Mouse (Mus musculus) Patski (cell line): Measurements from ENCODE around the gene Bag5. TPM values are rescaled to one million over a fixed set of nuclear protein-coding genes. Genes with fewer than 3 reads are reported as not detected.
"Not testable (repeated sequence)": the region's sequence is repeated elsewhere in the genome, so short reads cannot be mapped to it uniquely, and the experiment has no call there.

Experiments
- ATAC-seq: fragments of 100-300 bp; one replicate; pipeline ENCODE4 v1.8.0; 2021
- CTCF ChIA-PET: fragments of 350-600 bp; sonication (Branson Sonifier 250); formaldehyde crosslinking; loops from one replicate; lab custom pipeline; 2022; ENCODE audit warnings: inconsistent platforms; lab: Charles Lee
- POLR2A ChIA-PET: fragments of 350-600 bp; sonication (Branson Sonifier 250); formaldehyde crosslinking; loops from one replicate; lab custom pipeline; 2022; ENCODE audit warnings: antibody characterized with exemption, inconsistent platforms; lab: Charles Lee
- DNase-seq: peaks from one replicate; pipeline ENCODE4 v3.0.0-alpha.2; 2011; ENCODE audit warnings: low read depth, low spot score
- H3K27me3 ChIP-seq: fragments of 371-371 bp; one replicate; pipeline ENCODE4 v1.5.1; 2021
- CTCF ChIP-seq: fragments of 100-300 bp; IDR thresholded peaks from one replicate; pipeline ENCODE4 v1.5.1; 2021
- in situ Hi-C: fragments of 300-500 bp; cut with MboI; formaldehyde crosslinking; loops from 3 replicates; pipeline ENCODE4 v1.11.1; 2018; ENCODE audit warnings: low pct_unique_long_range_greater_than_20kb, mixed read lengths
- polyA plus RNA-seq: library from polyadenylated mRNA; unstranded; gene quantifications from one replicate; pipeline ENCODE4 v1.2.3, GENCODE M21; 2021

The Bag5 gene
- polyA plus RNA-seq, 1 experiment from 2014 or later, result 40.1 TPM

- DNase-seq (no peak), ATAC-seq (no peak)
- TF ChIP-seq CTCF, result no peak
- no peaks in the 10 kb centered on the region for H3K27me3 ChIP-seq
- in situ Hi-C loops, result no loop called here
- ChIA-PET CTCF (no interaction called here), POLR2A (no interaction called here)
These were observed 40.3 kb upstream of the Bag5 start for GRCm38 (mm10) chr12:111753347-111753746.

- DNase-seq (no peak), ATAC-seq (no peak)
- CTCF ChIA-PET, result no interaction called here
- in situ Hi-C loops, result no loop called here
- POLR2A ChIA-PET, result no interaction called here
- TF ChIP-seq CTCF, result no peak
- no peaks in the 10 kb centered on the region for H3K27me3 ChIP-seq
These were observed 39.4 kb upstream of the Bag5 start for GRCm38 (mm10) chr12:111752491-111752890.

GRCm38 (mm10) chr12:111750739-111751138 lies 37.7 kb upstream of the Bag5 start:
- POLR2A ChIA-PET, result no interaction called here
- H3K27me3 ChIP-seq, result no peaks in the 10 kb centered on the region
- CTCF ChIA-PET, result no interaction called here
- no peak for TF ChIP-seq CTCF
- in situ Hi-C loops, result no loop called here
- ATAC-seq (no peak), DNase-seq (no peak)

GRCm38 (mm10) chr12:111747421-111747820 lies 34.4 kb upstream of the Bag5 start:
- TF ChIP-seq CTCF, result no peak
- no peak for DNase-seq
- ATAC-seq, result no peak
- CTCF ChIA-PET, result interaction anchor here (1.4 kb wide), 1 partner anchor 8 kb away, joined by 6 read pairs; no protein-coding TSS in a partner anchor
- no peaks in the 10 kb centered on the region for H3K27me3 ChIP-seq
- POLR2A ChIA-PET, result no interaction called here
- in situ Hi-C loops, result no loop called here

DNA sequence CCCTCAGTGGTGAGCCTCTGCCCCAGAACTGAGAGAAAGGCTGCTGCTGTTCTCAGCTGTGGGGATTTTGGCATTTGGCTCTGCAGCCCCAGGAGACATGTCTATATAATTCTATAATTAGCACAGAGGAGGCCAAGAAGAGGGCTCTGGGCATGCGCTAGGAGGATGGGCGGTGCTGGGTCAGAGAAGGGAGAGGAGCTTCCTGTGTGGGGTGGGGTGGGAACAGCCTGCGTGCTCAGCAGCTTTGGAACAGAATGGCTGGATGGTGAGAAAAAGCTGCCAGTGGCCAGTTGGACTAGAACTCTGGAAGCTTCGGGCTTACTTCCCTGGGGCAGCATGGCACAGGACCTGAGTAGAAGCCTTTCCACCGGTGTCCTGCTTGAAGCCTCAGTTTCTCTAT lies 33.0 kb upstream of the Bag5 start:
- ATAC-seq (no peak), DNase-seq (no peak)
- no peak for TF ChIP-seq CTCF
- in situ Hi-C loops, result no loop called here
- ChIA-PET POLR2A (no interaction called here), CTCF (no interaction called here)
- H3K27me3 ChIP-seq, result no peaks in the 10 kb centered on the region

GRCm38 (mm10) chr12:111745274-111745673 lies 32.2 kb upstream of the Bag5 start:
- in situ Hi-C loops, result no loop called here
- no peak for TF ChIP-seq CTCF

DNA sequence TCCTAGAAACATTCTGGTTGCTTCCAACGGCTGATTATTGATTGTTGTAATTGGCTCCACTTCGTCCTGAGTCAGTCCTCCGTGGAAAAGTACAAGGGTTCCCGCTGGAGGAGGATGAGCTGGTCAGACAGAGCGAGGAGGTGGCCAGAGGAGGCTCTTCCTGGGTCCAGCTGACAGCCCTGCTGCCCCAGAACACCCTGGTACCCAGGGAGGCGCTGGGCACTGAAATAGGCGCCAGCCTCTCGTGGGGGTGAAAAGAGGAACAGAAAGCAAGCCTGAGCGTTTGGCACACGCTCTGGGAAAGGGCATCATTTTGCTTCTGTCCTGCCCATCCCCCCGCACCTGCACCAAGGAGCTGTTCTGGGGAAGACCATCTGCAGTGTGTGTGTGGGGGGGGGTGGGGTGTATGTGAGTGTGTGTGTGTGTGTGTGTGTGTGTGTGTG lies 30.9 kb upstream of the Bag5 start:
- no peak for DNase-seq
- no peak for ATAC-seq
- H3K27me3 ChIP-seq, result no peaks in the 10 kb centered on the region
- ChIA-PET CTCF (no interaction called here), POLR2A (no interaction called here)
- no peak for TF ChIP-seq CTCF
- in situ Hi-C loops, result no loop called here

More at GRCm38 (mm10) chr12:111745274-111745673, 32.2 kb upstream of the Bag5 start:
- no peaks in the 10 kb centered on the region for H3K27me3 ChIP-seq
- ChIA-PET CTCF (no interaction called here), POLR2A (no interaction called here)
- no peak for DNase-seq
- no peak for ATAC-seq

GRCm38 (mm10) chr12:111743419-111743818 lies 30.4 kb upstream of the Bag5 start:
- in situ Hi-C loops, result no loop called here
- ChIA-PET CTCF (no interaction called here), POLR2A (no interaction called here)
- ATAC-seq (no peak), DNase-seq (no peak)
- TF ChIP-seq CTCF, result no peak
- no peaks in the 10 kb centered on the region for H3K27me3 ChIP-seq

GRCm38 (mm10) chr12:111741338-111741737 lies 28.3 kb upstream of the Bag5 start:
- CTCF ChIA-PET, result no interaction called here
- TF ChIP-seq CTCF, result no peak
- POLR2A ChIA-PET, result no interaction called here
- no peak for ATAC-seq
- H3K27me3 ChIP-seq, result no peaks in the 10 kb centered on the region
- no peak for DNase-seq
- in situ Hi-C loops, result no loop called here

GRCm38 (mm10) chr12:111738754-111739153 lies 25.7 kb upstream of the Bag5 start:
- no peaks in the 10 kb centered on the region for H3K27me3 ChIP-seq
- CTCF ChIA-PET, result interaction anchor here (0.7 to 1.3 kb wide), 7 partner anchors 8 to 263 kb away, joined by 3 to 6 read pairs (median 3); no protein-coding TSS in a partner anchor
- TF ChIP-seq CTCF, result no peak
- in situ Hi-C loops, result no loop called here
- ATAC-seq, result no peak
- POLR2A ChIA-PET, result interaction anchor here (0.7 kb wide), 1 partner anchor 17 kb away, joined by 3 read pairs; no protein-coding TSS in a partner anchor
- no peak for DNase-seq

- no peak for ATAC-seq
- DNase-seq, result no peak
- in situ Hi-C loops, result no loop called here
These were observed 24.3 kb upstream of the Bag5 start for GRCm38 (mm10) chr12:111737370-111737769.

DNA sequence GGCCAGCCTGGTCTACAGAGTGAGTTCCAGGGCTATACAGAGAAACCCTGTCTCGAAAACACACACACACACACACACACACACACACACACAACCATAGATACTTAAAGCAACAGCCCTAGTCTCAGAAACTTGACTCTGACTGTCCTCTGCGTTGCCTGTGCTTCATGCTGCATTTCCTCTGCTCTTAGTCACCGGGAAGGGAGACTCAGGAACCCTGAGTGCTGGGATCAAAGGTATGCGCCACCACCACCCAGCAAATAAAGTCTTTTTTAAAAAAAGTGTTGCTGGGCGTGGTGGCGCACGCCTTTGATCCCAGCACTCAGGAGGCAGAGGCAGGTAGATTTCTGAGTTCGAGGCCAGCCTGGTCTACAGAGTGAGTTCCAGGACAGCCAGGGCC lies 23.6 kb upstream of the Bag5 start:
- DNase-seq, result not testable (repeated sequence)
- POLR2A ChIA-PET, result interaction anchor here (0.5 kb wide), 1 partner anchor 10 kb away, joined by 3 read pairs; no protein-coding TSS in a partner anchor

More at GRCm38 (mm10) chr12:111737370-111737769, 24.3 kb upstream of the Bag5 start:
- CTCF ChIA-PET, result no interaction called here
- no peak for TF ChIP-seq CTCF
- POLR2A ChIA-PET, result interaction anchor here (0.5 kb wide), 1 partner anchor 11 kb away, joined by 3 read pairs; no protein-coding TSS in a partner anchor
- H3K27me3 ChIP-seq, result no peaks in the 10 kb centered on the region

More for the DNA sequence above, 23.6 kb upstream of the Bag5 start:
- ATAC-seq, in situ Hi-C loops, H3K27me3 ChIP-seq, CTCF ChIA-PET: not testable (repeated sequence)
